32 mouse cellular contexts compared by ENCODE assay signal in genomic region chr6:34406746-34407145, GRCm38 (mm10). TPM values are rescaled to one million over a fixed set of nuclear protein-coding genes. Genes with fewer than 3 reads are reported as not detected.
"Had no signal": no experiment of that assay in that cellular context is flagged by ENCODE, and none has a peak within 500 bp of the region (broad histone marks: within the 10 kb centered on the region; RNA-seq: fewer than 3 reads in every experiment).

No protein-coding gene starts in this region.

- DNase-seq: heart, postnatal 10 days; heart, postnatal 14 days; heart, postnatal 36 days; kidney, adult 11 months; kidney, adult 18-20 months; kidney, adult 2 months; kidney, adult 8-10 months; kidney, adult 9 months; kidney, postnatal 10 days; kidney, postnatal 14 days; kidney, postnatal 25 days; kidney, postnatal 36 days; kidney, postnatal 4 days; layer of hippocampus, adult 9-11 months; layer of hippocampus, postnatal 36 days had no signal

RNA-seq across cellular contexts. Expression of gene Akr1b7, which starts 5.4 kb away (rescaled TPM):
- total RNA-seq: heart, postnatal 10 days; heart, postnatal 14 days; heart, postnatal 25 days; heart, postnatal 36 days; hematopoietic stem cell, adult 5-6 weeks; hindbrain, postnatal 0 days; layer of hippocampus, adult 18-20 months; layer of hippocampus, adult 2 months; layer of hippocampus, postnatal 10 days; layer of hippocampus, postnatal 14 days; layer of hippocampus, postnatal 25 days; layer of hippocampus, postnatal 36 days; left cerebral cortex, adult 18-20 months; left cerebral cortex, adult 2 months had no signal
- polyA plus RNA-seq: heart, embryonic 13.5 days; heart, embryonic 15.5 days; hindbrain, embryonic 10.5 days; hindbrain, embryonic 11.5 days; hindbrain, embryonic 13.5 days; hindbrain, embryonic 14.5 days; hindbrain, postnatal 0 days; inflammation-experienced regulatory T-cells, adult 6 months had no signal

RNA-seq across cellular contexts. Expression of gene Akr1b8, which starts 52.8 kb away (rescaled TPM):
- total RNA-seq: hematopoietic stem cell, adult 5-6 weeks had no signal
